Comparison of ENCODE assay signal across 9 mouse cellular contexts in genomic region chrX:104200736-104201591, GRCm38 (mm10). TPM values are rescaled to one million over a fixed set of nuclear protein-coding genes. Genes with fewer than 3 reads are reported as not detected.
DNase-seq lines count a peak whose midpoint lies in the region; ATAC-seq and TF ChIP-seq lines count a peak whose summit lies in the region.
"Had no signal": no experiment of that assay in that cellular context is flagged by ENCODE, and none has a peak within 500 bp of the region (broad histone marks: within the 10 kb centered on the region; RNA-seq: fewer than 3 reads in every experiment).

Gene Nexmif, minus strand, starts transcription at chrX:104201185.

- WGBS in embryonic facial prominence, embryonic 11.5 days: 11% methylated on average over 43 of the region's 70 CpGs
- WGBS in heart, embryonic 14.5 days: 29% methylated on average over 47 of the region's 70 CpGs
- WGBS in liver, adult 2 months: 3% methylated on average over 10 of the region's 70 CpGs

- H3K27ac ChIP-seq in embryonic facial prominence, embryonic 11.5 days (replicated peaks; ENCODE audit: low read depth, low read length): no peak within 1 kb of the TSS
- peak within 1 kb of the TSS; percentile 30 to 50; a peak in 3 of 4 replicates for H3K27ac ChIP-seq in heart, embryonic 14.5 days (replicated peaks in 1 of 2; ENCODE audit: control insufficient read depth in 1 of 2, insufficient read depth in 1 of 2, low read depth in 2 of 2, low read length in 2 of 2)
- H3K27ac ChIP-seq in liver, adult 2 months (replicated peaks; ENCODE audit: insufficient read depth, low read depth, low read length): no peak within 1 kb of the TSS

- no peaks in the 10 kb centered on the region for H3K9me3 ChIP-seq in embryonic facial prominence, embryonic 11.5 days (replicated peaks; ENCODE audit: control insufficient read depth, low read length)
- no peaks in the 10 kb centered on the region for H3K9me3 ChIP-seq in heart, embryonic 14.5 days (ENCODE audit: control insufficient read depth, low read length)

- H3K27me3 ChIP-seq in embryonic facial prominence, embryonic 11.5 days (ENCODE audit: control insufficient read depth, insufficient read depth, low read length): peaks cover 15% of the 10 kb centered on the region
- peaks cover 7% of the 10 kb centered on the region for H3K27me3 ChIP-seq in heart, embryonic 14.5 days (ENCODE audit: control insufficient read depth, insufficient read depth, low read length)
- H3K27me3 ChIP-seq in liver, adult 2 months (ENCODE audit: control insufficient read depth, insufficient read depth, low read length): peaks cover 6% of the 10 kb centered on the region; the same call in 1 of the 2 replicates

- peak within 1 kb of the TSS; percentile 62 for H3K9ac ChIP-seq in embryonic facial prominence, embryonic 11.5 days (replicated peaks; ENCODE audit: low read length)
- H3K9ac ChIP-seq in heart, embryonic 14.5 days (ENCODE audit: low read length): peak within 1 kb of the TSS; percentile 68
- peak within 1 kb of the TSS; percentile 57 for H3K9ac ChIP-seq in liver, adult 2 months (ENCODE audit: low read depth, low read length)

- H3K4me1 ChIP-seq in embryonic facial prominence, embryonic 11.5 days (ENCODE audit: control insufficient read depth, insufficient read depth, low read length): no peaks in the 10 kb centered on the region
- H3K4me1 ChIP-seq in heart, embryonic 14.5 days (ENCODE audit: control insufficient read depth in 2 of 2, insufficient read depth in 2 of 2, low read length in 2 of 2): no peaks in the 10 kb centered on the region
- peaks cover 2% of the 10 kb centered on the region for H3K4me1 ChIP-seq in liver, adult 2 months (ENCODE audit: control insufficient read depth, insufficient read depth, low read length)

- H3K79me2 ChIP-seq in liver, adult 2 months (ENCODE audit: control insufficient read depth, insufficient read depth, low read length): no peaks in the 10 kb centered on the region

- H3K36me3 ChIP-seq in embryonic facial prominence, embryonic 11.5 days (replicated peaks; ENCODE audit: control insufficient read depth, insufficient read depth, low read depth, low read length): no peaks in the 10 kb centered on the region
- H3K36me3 ChIP-seq in heart, embryonic 14.5 days (ENCODE audit: control insufficient read depth, insufficient read depth, low read length): no peaks in the 10 kb centered on the region
- no peaks in the 10 kb centered on the region for H3K36me3 ChIP-seq in liver, adult 2 months (ENCODE audit: control insufficient read depth, insufficient read depth, low read length)
- H3K36me3 ChIP-seq: G1E had no signal

- H3K4me2 ChIP-seq in embryonic facial prominence, embryonic 11.5 days (ENCODE audit: low read depth, low read length): peak within 1 kb of the TSS; percentile 74
- H3K4me2 ChIP-seq in heart, embryonic 14.5 days (ENCODE audit: low read length): peak within 1 kb of the TSS; percentile 73

- no peak for TF ChIP-seq CTCF in liver, adult 2 months (IDR thresholded peaks at IDR 0.05; ENCODE audit: low read depth, low read length)

- peak within 1 kb of the TSS; percentile 47 for H3K4me3 ChIP-seq in embryonic facial prominence, embryonic 11.5 days (ENCODE audit: low read depth, low read length)
- H3K4me3 ChIP-seq in heart, embryonic 14.5 days (ENCODE audit: control insufficient read depth in 1 of 2, insufficient read depth in 1 of 2, low read depth in 1 of 2, low read length in 2 of 2): peak within 1 kb of the TSS; percentile 52 to 56
- peak within 1 kb of the TSS; percentile 61 for H3K4me3 ChIP-seq in liver, adult 2 months (ENCODE audit: insufficient read depth, low read depth, low read length)

- DNase-seq in spleen, postnatal 10 days (ENCODE audit: low spot score in 2 of 2): peak; percentile 4 to 15
- no peak for DNase-seq in spleen, postnatal 4 days (ENCODE audit: low spot score in 2 of 2)
- DNase-seq in embryonic facial prominence, embryonic 11.5 days (ENCODE audit: low spot score): peak; percentile 35
- DNase-seq in kidney, postnatal 10 days: peak; percentile 51
- DNase-seq in liver, adult 2 months (ENCODE audit: extremely low read depth, low read depth, low spot score): no peak
- peak; percentile 3 for DNase-seq in naive thymus-derived CD4-positive, alpha-beta T cell, adult 2 months (ENCODE audit: low read depth)
- DNase-seq in thymus, postnatal 14 days: peak; percentile 3

- ATAC-seq in embryonic facial prominence, embryonic 11.5 days (replicated peaks; ENCODE audit: insufficient number of reproducible peaks, low FRiP score, low TSS enrichment, low read depth): peak; percentile 88
- peak; percentile 62; the same call in 1 of the 2 replicates for ATAC-seq in heart, embryonic 14.5 days (ENCODE audit: insufficient number of reproducible peaks, insufficient read depth, low FRiP score, low read depth)

- no peak for TF ChIP-seq POLR2A in liver, adult 2 months (IDR thresholded peaks at IDR 0.05; ENCODE audit: extremely low read depth, insufficient read depth, low read length)

RNA-seq across cellular contexts. Expression of gene Nexmif, which starts in this region (rescaled TPM):
- polyA plus RNA-seq in embryonic facial prominence, embryonic 11.5 days (2014; fragmentation: Nextera tagmentation; extraction: Ambion mirVana): 0.92 and 0.95 TPM in 2 replicates
- 1.9 and 2.3 TPM in 2 replicates for polyA plus RNA-seq in heart, embryonic 14.5 days (2014; fragmentation: Nextera tagmentation; extraction: Ambion mirVana)
- under 0.01 and 0.07 TPM in 2 replicates for total RNA-seq in liver, adult 2 months (2014; rRNA removed)
- not detected in 2 replicates for polyA plus RNA-seq in liver, adult 2 months (2012; rRNA removed)
- total RNA-seq: G1E had no signal
- polyA plus RNA-seq: G1E had no signal

Comparison
In these comparisons a context has a peak if more than half of its experiments do, and no peak if none do; other contexts are left out.
1. DNase-seq: peak in spleen, postnatal 10 days (2 of 2), kidney, postnatal 10 days (single experiment), naive thymus-derived CD4-positive, alpha-beta T cell, adult 2 months (single experiment) and thymus, postnatal 14 days (single experiment); none in spleen, postnatal 4 days (0 of 2) and liver, adult 2 months (single experiment).
2. Peak in DNase-seq, ATAC-seq, H3K4me3 ChIP-seq, H3K9ac ChIP-seq and H3K4me2 ChIP-seq in embryonic facial prominence, embryonic 11.5 days; RNA of the gene not detected or under 1 TPM.
3. H3K27ac ChIP-seq: peak in heart, embryonic 14.5 days (2 of 2); none in embryonic facial prominence, embryonic 11.5 days (single experiment) and liver, adult 2 months (single experiment).
4. Peak in every context shown above with its lines, with median percentiles within 50 percentile points of each other: H3K4me3 ChIP-seq and H3K9ac ChIP-seq.